Mouse (Mus musculus): Measurements from ENCODE around the gene Mon2. TPM values are rescaled to one million over a fixed set of nuclear protein-coding genes. Genes with fewer than 3 reads are reported as not detected.

Mon2 gene
- total RNA-seq, 1 experiment, result 38.4 TPM

DNA sequence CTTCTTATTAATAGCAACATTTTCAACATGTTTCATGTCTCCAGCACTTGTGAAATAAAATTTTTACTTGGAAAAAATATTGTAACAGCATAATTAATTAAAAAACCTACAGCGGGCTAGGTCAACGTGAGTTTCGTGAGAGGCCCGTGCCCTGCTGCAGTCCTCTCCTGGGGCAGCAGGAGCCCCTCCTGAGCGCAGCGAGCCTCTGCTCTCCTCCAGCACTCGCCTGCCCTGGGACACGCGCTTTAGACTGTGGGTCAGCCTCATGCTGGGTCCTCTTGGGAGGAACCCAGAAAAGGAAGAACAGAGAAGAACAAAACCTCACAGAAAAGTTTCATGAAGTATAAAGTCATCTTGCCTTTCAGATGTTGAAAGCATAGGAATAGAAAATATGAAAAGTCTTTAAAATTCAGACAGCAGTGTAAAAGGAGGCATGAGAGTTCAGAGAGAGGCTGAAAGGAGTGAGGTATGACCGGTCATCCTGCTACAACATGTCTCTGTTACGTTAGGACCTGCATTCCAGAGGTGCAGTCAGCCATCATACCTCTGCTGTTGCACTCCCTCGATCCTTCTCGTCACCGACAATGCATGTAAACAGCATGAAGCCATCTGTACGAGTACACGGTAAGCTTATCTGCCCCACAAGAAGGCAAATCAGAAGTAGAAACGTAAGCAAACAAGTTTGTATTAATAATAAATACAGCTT is 81.8 kb downstream of the Mon2 start:
- no peak for DNase-seq (ENCODE audit: low read depth, low spot score)
- no peaks in the 10 kb centered on the region for H3K4me1 ChIP-seq (ENCODE audit: control insufficient read depth in 2 of 2, insufficient read depth in 2 of 2, low read length in 2 of 2, poor library complexity in 1 of 2)
- in situ Hi-C loops (cut with MboI; ENCODE audit: low sequenced_read_pairs in 2 of 2, unreplicated experiment in 2 of 2), result no loop called here
- H3K9ac ChIP-seq (ENCODE audit: insufficient read depth, low read depth, low read length, poor library complexity, severe bottlenecking), result no peak overlapping the region
- H3K9me3 ChIP-seq (ENCODE audit: control insufficient read depth, insufficient read depth, low read depth, low read length), result no peaks in the 10 kb centered on the region
- no peak overlapping the region for H3K4me3 ChIP-seq (ENCODE audit: insufficient read depth in 1 of 2, low read depth in 1 of 2, low read length in 2 of 2, poor library complexity in 1 of 2, severe bottlenecking in 1 of 2)
- peaks cover 19% of the 10 kb centered on the region for H3K36me3 ChIP-seq (ENCODE audit: control insufficient read depth, insufficient read depth, low read length, poor library complexity, severe bottlenecking)
- H3K27ac ChIP-seq (ENCODE audit: insufficient read depth, low read depth, low read length, poor library complexity, severe bottlenecking), result no peak overlapping the region
- TF ChIP-seq ZNF384 (IDR thresholded peaks at IDR 0.05; ENCODE audit: low read depth, low read length), result no peak
- TF ChIP-seq ZC3H11A (IDR thresholded peaks at IDR 0.05; ENCODE audit: borderline replicate concordance, low read depth, low read length), result no peak
- TF ChIP-seq CHD2 (IDR thresholded peaks at IDR 0.05; ENCODE audit: low read depth, low read length), result no peak
- TF ChIP-seq HCFC1 (IDR thresholded peaks at IDR 0.05; ENCODE audit: borderline replicate concordance, insufficient read depth, low read length), result no peak
- no peak for TF ChIP-seq MAFK (IDR thresholded peaks at IDR 0.05; ENCODE audit: insufficient read depth, low read depth, low read length)

DNA sequence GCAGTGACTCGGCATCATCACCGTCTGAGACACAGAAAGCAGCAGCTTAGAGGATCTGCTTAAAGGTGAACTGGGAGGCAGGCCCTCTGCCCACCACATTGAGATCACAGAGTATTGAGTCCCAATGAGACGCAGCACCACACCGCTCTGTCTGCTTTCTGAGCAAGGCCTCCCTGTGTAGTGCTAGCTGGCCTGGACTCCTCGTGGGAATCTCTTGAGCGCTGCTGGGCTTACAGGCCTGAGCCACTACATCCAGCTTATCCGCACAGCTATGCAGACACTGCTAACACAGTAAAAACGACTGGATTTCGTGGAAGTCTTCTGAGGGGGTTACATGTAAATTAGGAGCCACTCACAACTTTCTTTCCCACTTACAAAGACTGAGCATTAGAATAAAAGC is 84.7 kb downstream of the Mon2 start:
- peaks cover 13% of the 10 kb centered on the region; the same call in 1 of the 2 replicates for H3K36me3 ChIP-seq (ENCODE audit: control insufficient read depth, insufficient read depth, low read length, poor library complexity, severe bottlenecking)
- in situ Hi-C loops (cut with MboI; ENCODE audit: low sequenced_read_pairs in 2 of 2, unreplicated experiment in 2 of 2), result no loop called here
- peaks cover 5% of the 10 kb centered on the region in 2 experiments for H3K4me1 ChIP-seq (ENCODE audit: control insufficient read depth in 2 of 2, insufficient read depth in 2 of 2, low read length in 2 of 2, poor library complexity in 1 of 2)
- no peaks in the 10 kb centered on the region for H3K9me3 ChIP-seq (ENCODE audit: control insufficient read depth, insufficient read depth, low read depth, low read length)
- TF ChIP-seq MAFK (IDR thresholded peaks at IDR 0.05; ENCODE audit: insufficient read depth, low read depth, low read length), result no peak
- TF ChIP-seq ZNF384 (IDR thresholded peaks at IDR 0.05; ENCODE audit: low read depth, low read length), result no peak
- TF ChIP-seq ZC3H11A (IDR thresholded peaks at IDR 0.05; ENCODE audit: borderline replicate concordance, low read depth, low read length), result no peak
- TF ChIP-seq HCFC1 (IDR thresholded peaks at IDR 0.05; ENCODE audit: borderline replicate concordance, insufficient read depth, low read length), result no peak
- TF ChIP-seq CHD2 (IDR thresholded peaks at IDR 0.05; ENCODE audit: low read depth, low read length), result no peak
- H3K9ac ChIP-seq (ENCODE audit: insufficient read depth, low read depth, low read length, poor library complexity, severe bottlenecking), result no peak overlapping the region
- no peak overlapping the region for H3K27ac ChIP-seq (ENCODE audit: insufficient read depth, low read depth, low read length, poor library complexity, severe bottlenecking)
- no peak for DNase-seq (ENCODE audit: low read depth, low spot score)
- H3K4me3 ChIP-seq (ENCODE audit: insufficient read depth in 1 of 2, low read depth in 1 of 2, low read length in 2 of 2, poor library complexity in 1 of 2, severe bottlenecking in 1 of 2), result no peak overlapping the region

DNA sequence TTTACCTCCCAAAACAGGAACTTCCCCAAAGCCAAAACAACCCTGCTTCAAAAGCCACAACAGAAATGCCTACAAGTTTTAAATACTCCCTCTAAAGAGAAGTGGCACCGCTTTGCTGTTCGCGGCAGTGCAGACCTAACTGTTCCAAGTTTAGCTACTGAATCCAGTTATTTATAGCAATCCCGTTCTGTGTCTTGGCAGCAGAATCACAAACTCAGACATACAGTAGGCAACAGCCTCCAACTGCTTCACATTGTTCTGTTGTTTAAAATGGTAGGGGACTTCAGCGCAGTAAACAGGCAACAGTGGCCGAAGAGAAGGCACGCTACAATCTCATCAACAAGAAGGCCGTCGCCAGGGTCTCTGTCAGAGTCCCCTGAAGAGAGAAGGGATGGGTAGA is 85.3 kb downstream of the Mon2 start:
- DNase-seq (ENCODE audit: low read depth, low spot score), result no peak
- Histone ChIP-seq H3K4me1 (ENCODE audit: control insufficient read depth in 2 of 2, insufficient read depth in 2 of 2, low read length in 2 of 2, poor library complexity in 1 of 2) (peaks cover 5% of the 10 kb centered on the region in 2 experiments), H3K27ac (ENCODE audit: insufficient read depth, low read depth, low read length, poor library complexity, severe bottlenecking) (no peak overlapping the region), H3K9me3 (ENCODE audit: control insufficient read depth, insufficient read depth, low read depth, low read length) (no peaks in the 10 kb centered on the region), H3K9ac (ENCODE audit: insufficient read depth, low read depth, low read length, poor library complexity, severe bottlenecking) (no peak overlapping the region), H3K4me3 (ENCODE audit: insufficient read depth in 1 of 2, low read depth in 1 of 2, low read length in 2 of 2, poor library complexity in 1 of 2, severe bottlenecking in 1 of 2) (no peak overlapping the region), H3K36me3 (ENCODE audit: control insufficient read depth, insufficient read depth, low read length, poor library complexity, severe bottlenecking) (peaks cover 13% of the 10 kb centered on the region; the same call in 1 of the 2 replicates)
- no peak for TF ChIP-seq ZNF384 (IDR thresholded peaks at IDR 0.05; ENCODE audit: low read depth, low read length)
- no peak for TF ChIP-seq MAFK (IDR thresholded peaks at IDR 0.05; ENCODE audit: insufficient read depth, low read depth, low read length)
- no peak for TF ChIP-seq HCFC1 (IDR thresholded peaks at IDR 0.05; ENCODE audit: borderline replicate concordance, insufficient read depth, low read length)
- TF ChIP-seq ZC3H11A (IDR thresholded peaks at IDR 0.05; ENCODE audit: borderline replicate concordance, low read depth, low read length), result no peak
- no peak for TF ChIP-seq CHD2 (IDR thresholded peaks at IDR 0.05; ENCODE audit: low read depth, low read length)
- in situ Hi-C loops (cut with MboI; ENCODE audit: low sequenced_read_pairs in 2 of 2, unreplicated experiment in 2 of 2), result no loop called here

DNA sequence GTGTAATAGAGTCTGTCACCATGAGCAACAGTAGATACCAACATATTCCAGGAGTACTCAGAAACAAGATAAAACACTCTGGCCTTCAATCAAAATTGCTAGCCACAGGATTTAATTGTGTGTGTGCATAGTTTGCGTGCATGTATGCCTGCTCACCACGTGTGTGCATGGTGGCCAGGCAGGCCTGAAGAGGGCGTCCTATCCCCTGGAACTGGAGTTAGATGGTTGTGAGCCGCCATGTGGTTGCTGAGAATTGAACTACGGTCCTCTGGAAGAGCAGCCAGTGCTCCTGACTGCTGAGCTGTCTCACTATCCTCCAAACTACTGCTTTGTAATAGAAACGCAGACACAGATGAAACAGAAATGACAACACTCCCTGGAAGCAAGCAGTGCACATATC is 85.7 kb downstream of the Mon2 start:
- peaks cover 12% of the 10 kb centered on the region; the same call in 1 of the 2 replicates for H3K36me3 ChIP-seq (ENCODE audit: control insufficient read depth, insufficient read depth, low read length, poor library complexity, severe bottlenecking)
- in situ Hi-C loops (cut with MboI; ENCODE audit: low sequenced_read_pairs in 2 of 2, unreplicated experiment in 2 of 2), result no loop called here
- H3K4me1 ChIP-seq (ENCODE audit: control insufficient read depth in 2 of 2, insufficient read depth in 2 of 2, low read length in 2 of 2, poor library complexity in 1 of 2), result peaks cover 5% of the 10 kb centered on the region in 2 experiments
- DNase-seq (ENCODE audit: low read depth, low spot score), result no peak
- H3K27ac ChIP-seq (ENCODE audit: insufficient read depth, low read depth, low read length, poor library complexity, severe bottlenecking), result no peak overlapping the region
- no peak overlapping the region for H3K4me3 ChIP-seq (ENCODE audit: insufficient read depth in 1 of 2, low read depth in 1 of 2, low read length in 2 of 2, poor library complexity in 1 of 2, severe bottlenecking in 1 of 2)
- TF ChIP-seq ZNF384 (IDR thresholded peaks at IDR 0.05; ENCODE audit: low read depth, low read length) (no peak), CHD2 (IDR thresholded peaks at IDR 0.05; ENCODE audit: low read depth, low read length) (no peak), ZC3H11A (IDR thresholded peaks at IDR 0.05; ENCODE audit: borderline replicate concordance, low read depth, low read length) (no peak), MAFK (IDR thresholded peaks at IDR 0.05; ENCODE audit: insufficient read depth, low read depth, low read length) (no peak), HCFC1 (IDR thresholded peaks at IDR 0.05; ENCODE audit: borderline replicate concordance, insufficient read depth, low read length) (no peak)
- no peak overlapping the region for H3K9ac ChIP-seq (ENCODE audit: insufficient read depth, low read depth, low read length, poor library complexity, severe bottlenecking)
- no peaks in the 10 kb centered on the region for H3K9me3 ChIP-seq (ENCODE audit: control insufficient read depth, insufficient read depth, low read depth, low read length)

All from ES-E14 (cell line).